Mouse (Mus musculus): ENCODE data around the gene Cdh13.

GRCm38 (mm10) chr8:118884988-118885387, 601.5 kb downstream of the Cdh13 start:
- TF ChIP-seq CTCF (IDR thresholded peaks at IDR 0.05; ENCODE audit: low read depth) (no peak), EP300 (IDR thresholded peaks at IDR 0.05; ENCODE audit: low read depth) (no peak)

Data from liver, postnatal 0 days (tissue).